Mouse (Mus musculus) MEL (cell line): ENCODE results near the gene Psmb5. TPM values are rescaled to one million over a fixed set of nuclear protein-coding genes. Genes with fewer than 3 reads are reported as not detected.
A peak's percentile ranks its signal among the peaks of the same experiment; 100 is the strongest.

Source experiments
- DNase-seq: peaks from one replicate; pipeline ENCODE4 v3.0.0; 2011; ENCODE audit warnings: low read depth, low spot score
- H3K27ac ChIP-seq: 2 replicates; pipeline ENCODE4 v1.5.1; 2012; ENCODE audit warnings: low read depth, mild to moderate bottlenecking, control low read depth, low read length, moderate library complexity; ENCODE audit not compliant: control insufficient read depth
- H3K27me3 ChIP-seq, 2 experiments: fragments of 150-350 bp in 1 of 2; sonication (generic) in 1 of 2; 2 replicates each; pipeline ENCODE4 v1.6.1; 2012; ENCODE audit warnings: low read length in 2 of 2, mild to moderate bottlenecking in 2 of 2, improper control_type of control experiment in 1 of 2, moderate library complexity in 1 of 2; ENCODE audit not compliant: insufficient read depth in 2 of 2, control insufficient read depth in 1 of 2
- H3K36me3 ChIP-seq, 2 experiments: 2 replicates each; pipeline ENCODE4 v1.6.1; 2012 to 2014; ENCODE audit warnings: low read length in 2 of 2, improper control_type of control experiment in 1 of 2, inconsistent platforms in 1 of 2, mild to moderate bottlenecking in 1 of 2; ENCODE audit not compliant: insufficient read depth in 2 of 2, control insufficient read depth in 1 of 2
- H3K4me1 ChIP-seq, 2 experiments: fragments of 150-350 bp in 1 of 2; sonication (generic) in 1 of 2; 2 replicates each; pipeline ENCODE4 v1.6.1; 2012; ENCODE audit warnings: low read length in 2 of 2, improper control_type of control experiment in 1 of 2, mild to moderate bottlenecking in 1 of 2; ENCODE audit not compliant: insufficient read depth in 2 of 2, control insufficient read depth in 1 of 2
- H3K4me3 ChIP-seq, 2 experiments: fragments of 150-350 bp in 1 of 2; sonication (generic) in 1 of 2; 2 replicates each; pipeline ENCODE4 v1.5.1; 2012; ENCODE audit warnings: low read depth in 2 of 2, low read length in 2 of 2, mild to moderate bottlenecking in 2 of 2, moderate library complexity in 2 of 2, control low read depth in 1 of 2, improper control_type of control experiment in 1 of 2; ENCODE audit not compliant: control insufficient read depth in 1 of 2, insufficient read depth in 1 of 2
- H3K79me2 ChIP-seq: 2 replicates; pipeline ENCODE4 v1.6.1; 2012; ENCODE audit warnings: mild to moderate bottlenecking, low read length, moderate library complexity; ENCODE audit not compliant: control insufficient read depth, poor library complexity, insufficient read depth
- H3K9ac ChIP-seq: 2 replicates; pipeline ENCODE4 v1.6.1; 2012; ENCODE audit warnings: low read depth, mild to moderate bottlenecking, control low read depth, low read length, moderate library complexity; ENCODE audit not compliant: control insufficient read depth, poor library complexity, severe bottlenecking
- H3K9me3 ChIP-seq: fragments of 150-350 bp; sonication (generic); replicated peaks from 2 replicates; pipeline ENCODE4 v1.6.1; 2012; ENCODE audit warnings: mild to moderate bottlenecking, low read length, improper control_type of control experiment, moderate library complexity; ENCODE audit not compliant: insufficient read depth
- CHD1 ChIP-seq: IDR thresholded peaks from 2 replicates; pipeline ENCODE4 v1.6.1; 2012; ENCODE audit warnings: low read depth, mild to moderate bottlenecking, inconsistent platforms, low read length, improper control_type of control experiment
- CTCF ChIP-seq, 3 experiments: IDR thresholded peaks in 2 of 3; conservative IDR thresholded peaks in 1 of 3; 2 replicates each; pipeline ENCODE4 v1.5.1; 2011 to 2012; ENCODE audit warnings: low read length in 3 of 3, low read depth in 2 of 3, mild to moderate bottlenecking in 2 of 3, improper control_type of control experiment in 1 of 3, inconsistent platforms in 1 of 3, mixed read lengths in 1 of 3, moderate library complexity in 1 of 3; ENCODE audit not compliant: control insufficient read depth in 1 of 3, insufficient read depth in 1 of 3, poor library complexity in 1 of 3, severe bottlenecking in 1 of 3
- ETS1 ChIP-seq: IDR thresholded peaks from 2 replicates; pipeline ENCODE4 v1.6.1; 2012; ENCODE audit warnings: low read depth, mild to moderate bottlenecking, inconsistent platforms, low read length, improper control_type of control experiment, moderate library complexity
- MAX ChIP-seq: IDR thresholded peaks from 2 replicates; pipeline ENCODE4 v1.6.1; 2011; ENCODE audit warnings: low read length, improper control_type of control experiment
- MAZ ChIP-seq: IDR thresholded peaks from 2 replicates; pipeline ENCODE4 v1.6.1; 2012; ENCODE audit warnings: low read depth, mild to moderate bottlenecking, inconsistent platforms, low read length, improper control_type of control experiment
- MXI1 ChIP-seq: IDR thresholded peaks from 2 replicates; pipeline ENCODE4 v1.6.1; 2011; ENCODE audit warnings: mild to moderate bottlenecking, low read depth, low read length, improper control_type of control experiment
- NELFE ChIP-seq: IDR thresholded peaks from 2 replicates; pipeline ENCODE4 v1.6.1; 2011; ENCODE audit warnings: low read depth, low read length, improper control_type of control experiment
- POLR2AphosphoS5 ChIP-seq: IDR thresholded peaks from 2 replicates; pipeline ENCODE4 v1.6.1; 2012; ENCODE audit warnings: low read depth, borderline replicate concordance, mild to moderate bottlenecking, inconsistent platforms, low read length, moderate library complexity, mixed read lengths
- SIN3A ChIP-seq: IDR thresholded peaks from 2 replicates; pipeline ENCODE4 v1.6.1; 2012; ENCODE audit warnings: low read length, improper control_type of control experiment, inconsistent platforms
- SMC3 ChIP-seq: IDR thresholded peaks from 2 replicates; pipeline ENCODE4 v1.6.1; 2011; ENCODE audit warnings: low read depth, low read length, improper control_type of control experiment
- ZMIZ1 ChIP-seq: IDR thresholded peaks from 2 replicates; pipeline ENCODE4 v1.6.1; 2012; ENCODE audit warnings: low read depth, mild to moderate bottlenecking, inconsistent platforms, low read length, improper control_type of control experiment, moderate library complexity
- ZNF384 ChIP-seq: IDR thresholded peaks from 2 replicates; pipeline ENCODE4 v1.6.1; 2012; ENCODE audit warnings: low read depth, mild to moderate bottlenecking, inconsistent platforms, low read length, improper control_type of control experiment
- polyA plus RNA-seq, 2 experiments: library from polyadenylated mRNA; stranded (reverse) in 1 of 2; unstranded in 1 of 2; fragments of >175 nt in 1 of 2; fragments of >200 nt in 1 of 2; gene quantifications; 2 replicates each; pipeline versions ENCODE4 v1.2.1 to v1.2.4; 2012; ENCODE audit warnings: low replicate concordance in 2 of 2, low read depth in 1 of 2; ENCODE audit not compliant: insufficient read length in 2 of 2, insufficient read depth in 1 of 2, missing spikeins in 1 of 2
- total RNA-seq: library from RNA; depleted of rRNA; stranded (reverse); fragments of 300-350 nt; gene quantifications from 2 replicates; pipeline ENCODE4 v1.2.3, GENCODE M21; 2012

Gene Psmb5
- total and polyA plus RNA-seq, 3 experiments = 305 to 546 (median 318) TPM

DNA sequence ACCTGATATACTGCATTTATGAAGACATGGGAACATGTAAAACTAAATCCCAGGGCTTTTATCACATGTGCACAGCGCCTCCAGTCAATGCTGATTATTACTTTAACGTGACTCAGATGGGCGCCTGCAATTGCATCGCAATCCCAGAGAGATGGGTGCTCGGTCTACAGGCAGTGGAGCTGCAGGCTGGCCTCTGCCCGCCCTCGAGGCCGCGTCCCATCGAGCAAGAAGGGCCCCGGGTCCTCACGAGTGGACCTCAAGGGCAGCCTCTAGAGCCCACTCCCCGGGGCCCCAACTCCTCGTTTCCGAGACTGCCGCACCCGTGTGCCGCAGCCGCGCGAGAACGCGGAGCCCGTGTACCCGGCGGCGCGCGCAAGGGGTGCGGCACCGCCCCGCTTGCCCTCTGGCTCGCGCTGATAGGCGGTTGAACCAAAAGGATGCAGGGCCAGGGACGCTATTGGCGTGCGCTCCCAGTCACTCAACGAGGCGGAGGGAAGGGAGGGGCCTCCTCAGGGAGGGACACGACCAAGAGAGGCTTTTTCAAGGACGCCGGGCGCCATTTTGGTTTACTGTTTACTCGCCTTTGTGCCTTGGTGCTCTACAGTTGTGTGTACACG lies 14.7 kb downstream of the Psmb5 start (continued):
- peak; percentile 76; the same call in 1 of the 2 replicates for TF ChIP-seq ZMIZ1
- TF ChIP-seq POLR2AphosphoS5 = peak; percentile 93; the same call in 1 of the 2 replicates
- TF ChIP-seq SMC3 = no peak
- TF ChIP-seq, all 39 proteins: peak for 19

DNA sequence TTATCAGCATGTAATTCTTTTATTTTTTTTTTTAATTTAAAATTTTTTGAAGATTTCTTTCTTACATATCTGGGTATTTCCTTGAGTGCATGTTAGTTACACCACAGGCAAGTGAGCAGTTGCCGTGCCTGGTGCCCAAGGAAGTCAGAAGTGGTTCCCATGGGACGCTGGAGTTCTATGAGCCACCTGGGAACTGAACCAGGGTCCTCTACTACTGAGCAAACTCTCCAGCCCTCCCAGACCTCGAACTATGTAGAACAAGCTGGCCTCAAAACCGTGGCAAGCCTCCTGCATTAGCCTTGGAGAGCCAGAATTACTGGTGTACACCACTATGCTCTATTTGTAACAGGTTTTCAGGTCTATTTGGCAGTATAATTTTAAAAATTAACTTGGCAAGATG lies 15.2 kb downstream of the Psmb5 start:
- Histone ChIP-seq H3K79me2 (peaks cover 3% of the 10 kb centered on the region; the same call in 1 of the 2 replicates), H3K4me1 (peaks cover 7 to 25% of the 10 kb centered on the region in 2 experiments), H3K27me3 (no peaks in the 10 kb centered on the region), H3K36me3 (peaks cover 0 to 27% of the 10 kb centered on the region in 2 experiments; a peak in 2 of 4 replicates), H3K27ac (peak overlapping the region; percentile 90), H3K9me3 (no peaks in the 10 kb centered on the region), H3K9ac (peak overlapping the region; percentile 93), H3K4me3 (peak overlapping the region; percentile 62 to 83)
- DNase-seq = no peak
- TF ChIP-seq ZNF384 (peak; percentile 68), CHD1 (no peak), NELFE (no peak), SIN3A (no peak)

DNA sequence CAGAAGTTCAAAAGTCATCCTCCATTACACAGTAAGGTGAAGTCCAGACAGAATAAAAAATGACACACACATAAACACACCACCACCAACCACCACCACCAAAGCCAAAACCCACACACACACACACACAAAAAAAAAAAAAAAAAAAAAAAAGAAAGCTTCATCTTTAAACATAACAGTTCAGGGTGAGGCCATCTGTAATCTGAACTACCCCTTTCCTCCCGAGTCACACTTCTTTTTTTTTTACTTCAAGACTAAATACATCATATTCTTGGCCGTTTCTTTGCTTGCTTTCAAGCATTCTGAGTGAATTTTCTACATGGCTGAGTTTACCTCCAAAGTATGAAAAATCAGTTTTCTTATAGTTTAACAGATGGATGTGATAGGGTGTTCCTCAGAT lies 16.2 kb downstream of the Psmb5 start:
- no peak overlapping the region for H3K4me3 ChIP-seq
- H3K4me1 ChIP-seq = peaks cover 7 to 25% of the 10 kb centered on the region in 2 experiments
- peaks cover 3% of the 10 kb centered on the region; the same call in 1 of the 2 replicates for H3K79me2 ChIP-seq
- H3K9ac ChIP-seq = no peak overlapping the region; the same call in none of the 2 replicates
- peak; percentile 44 for DNase-seq
- peaks cover 0 to 27% of the 10 kb centered on the region in 2 experiments; a peak in 2 of 4 replicates for H3K36me3 ChIP-seq
- H3K27ac ChIP-seq = peak overlapping the region; percentile 90; the same call in 1 of the 2 replicates
- no peaks in the 10 kb centered on the region for H3K9me3 ChIP-seq
- TF ChIP-seq CHD1 (0 out of 2 replicates have a peak, but pooled peaks have one; percentile 43), SMC3 (no peak), ZNF384 (peak; percentile 93), MAZ (no peak), MAX (no peak), ETS1 (no peak), MXI1 (no peak), CTCF (IDR thresholded peaks at IDR 0.05 in 2 of 3, conservative IDR thresholded peaks at IDR 0.05 in 1 of 3; ENCODE audit: control insufficient read depth in 1 of 3, insufficient read depth in 1 of 3, low read depth in 2 of 3, low read length in 3 of 3, poor library complexity in 1 of 3, severe bottlenecking in 1 of 3) (no peak)
- no peaks in the 10 kb centered on the region for H3K27me3 ChIP-seq
